Mouse (Mus musculus) olfactory bulb, adult 2 months (tissue): Measurements from ENCODE around the gene Spata21. TPM values are rescaled to one million over a fixed set of nuclear protein-coding genes. Genes with fewer than 3 reads are reported as not detected.
A peak's percentile ranks its signal among the peaks of the same experiment; 100 is the strongest.
"Not testable (repeated sequence)": the region's sequence is repeated elsewhere in the genome, so short reads cannot be mapped to it uniquely, and the experiment has no call there.

Experiments used
- H3K27ac ChIP-seq: fragments of 200-500 bp; 2 replicates; pipeline ENCODE4 v1.5.1; 2012; ENCODE audit warnings: low read depth, low read length; ENCODE audit not compliant: insufficient read depth
- H3K4me1 ChIP-seq: fragments of 200-500 bp; 2 replicates; pipeline ENCODE4 v1.6.1; 2012; ENCODE audit warnings: low read length; ENCODE audit not compliant: control insufficient read depth, insufficient read depth
- H3K4me3 ChIP-seq: fragments of 200-500 bp; 2 replicates; pipeline ENCODE4 v1.5.1; 2012; ENCODE audit warnings: mild to moderate bottlenecking, low read depth, low read length, moderate library complexity; ENCODE audit not compliant: insufficient read depth
- CTCF ChIP-seq: fragments of 200-500 bp; IDR thresholded peaks from 2 replicates; pipeline ENCODE4 v1.5.1; 2012; ENCODE audit warnings: low read depth, mild to moderate bottlenecking, low read length, moderate library complexity; ENCODE audit not compliant: insufficient read depth
- POLR2A ChIP-seq: fragments of 200-500 bp; IDR thresholded peaks from 2 replicates; pipeline ENCODE4 v1.6.1; 2012; ENCODE audit warnings: mild to moderate bottlenecking, low read depth, low read length, moderate library complexity; ENCODE audit not compliant: insufficient read depth
- WGBS: fragments of 180-500 bp; shearing (Covaris S2); methylation state at CpG from one replicate; pipeline ENCODE4 v1.1.7; 2018; 5-methylcytosine and 5-hydroxymethylcytosine counted together
- polyA plus RNA-seq: library from polyadenylated mRNA; stranded (reverse); fragments of >200 nt; gene quantifications from 2 replicates; pipeline ENCODE4 v1.2.4, GENCODE M21; 2012; ENCODE audit warnings: low replicate concordance; ENCODE audit not compliant: missing spikeins, insufficient read depth, insufficient read length

The Spata21 gene
- polyA plus RNA-seq, 1 experiment: not detected

GRCm38 (mm10) chr4:141140967-141141366 lies 52.8 kb downstream of the Spata21 start:
- Histone ChIP-seq H3K4me1 (peaks cover 15% of the 10 kb centered on the region), H3K4me3 (no peak overlapping the region), H3K27ac (no peak overlapping the region)
- TF ChIP-seq POLR2A: no peak
- TF ChIP-seq CTCF: no peak
- WGBS: 89% methylated on average over 6 of the region's 6 CpGs

- H3K4me1 ChIP-seq: peaks cover 5% of the 10 kb centered on the region
- no peak overlapping the region for H3K27ac ChIP-seq
- no peak overlapping the region for H3K4me3 ChIP-seq
- no peak for TF ChIP-seq CTCF
- TF ChIP-seq POLR2A: no peak
- 9% methylated on average over 9 of the region's 9 CpGs for WGBS
Observed at GRCm38 (mm10) chr4:141142285-141142811, 54.2 kb downstream of the Spata21 start.

GRCm38 (mm10) chr4:141145124-141145523 lies 57.0 kb downstream of the Spata21 start:
- H3K4me3 ChIP-seq, H3K4me1 ChIP-seq, H3K27ac ChIP-seq: not testable (repeated sequence)
- WGBS: 93% methylated on average over 11 of the region's 16 CpGs

- no peaks in the 10 kb centered on the region; the same call in 1 of the 2 replicates for H3K4me1 ChIP-seq
- H3K4me3 ChIP-seq: no peak overlapping the region
- 96% methylated on average over 6 of the region's 6 CpGs for WGBS
- TF ChIP-seq POLR2A: no peak
- TF ChIP-seq CTCF: no peak
- no peak overlapping the region for H3K27ac ChIP-seq
Observed at GRCm38 (mm10) chr4:141146491-141147033, 58.4 kb downstream of the Spata21 start.

GRCm38 (mm10) chr4:141147112-141148008 lies 59.2 kb downstream of the Spata21 start, which contains the start of gene Fbxo42:
Gene Fbxo42 (plus strand): TSS chr4:141147913.
- peaks cover under 1% of the 10 kb centered on the region; the same call in 1 of the 2 replicates for H3K4me1 ChIP-seq
- 7% methylated on average over 58 of the region's 58 CpGs for WGBS
- peak; percentile 67 for TF ChIP-seq CTCF
- peak; percentile 89 for TF ChIP-seq POLR2A
- peak within 1 kb of the TSS; percentile 88 for H3K27ac ChIP-seq
- peak within 1 kb of the TSS; percentile 90 for H3K4me3 ChIP-seq

GRCm38 (mm10) chr4:141148009-141148801 lies 60.1 kb downstream of the Spata21 start:
- Histone ChIP-seq H3K4me1 (peaks cover 6% of the 10 kb centered on the region; the same call in 1 of the 2 replicates), H3K4me3 (peak overlapping the region; percentile 90), H3K27ac (peak overlapping the region; percentile 40)
- no peak for TF ChIP-seq CTCF
- TF ChIP-seq POLR2A: 0 out of 2 replicates have a peak, but pooled peaks have one; percentile 45
- under 1% methylated on average over 66 of the region's 66 CpGs for WGBS

- Histone ChIP-seq H3K27ac (no peak overlapping the region), H3K4me3 (peak overlapping the region; percentile 26; the same call in 1 of the 2 replicates), H3K4me1 (peaks cover 8% of the 10 kb centered on the region; the same call in 1 of the 2 replicates)
- no peak for TF ChIP-seq CTCF
- no peak for TF ChIP-seq POLR2A
- 4% methylated on average over 7 of the region's 7 CpGs for WGBS
Observed at GRCm38 (mm10) chr4:141149116-141149515, 61.0 kb downstream of the Spata21 start.

- no peak overlapping the region for H3K27ac ChIP-seq
- 72% methylated on average over 4 of the region's 4 CpGs for WGBS
- no peak for TF ChIP-seq CTCF
- no peak for TF ChIP-seq POLR2A
- H3K4me1 ChIP-seq: peaks cover 12% of the 10 kb centered on the region; the same call in 1 of the 2 replicates
- no peak overlapping the region for H3K4me3 ChIP-seq
Observed at GRCm38 (mm10) chr4:141157485-141157884, 69.4 kb downstream of the Spata21 start.
